Mouse (Mus musculus) c-Kit-positive CD71-positive TER-119-positive erythroid progenitor cells, embryonic 14.5 days (primary cell): ENCODE measurements around the gene Mrpl36.

ENCODE experiments used
- DNase-seq: peaks from one replicate; pipeline ENCODE4 v3.0.0-alpha.2; 2013; ENCODE audit warnings: low spot score

The Mrpl36 gene

GRCm38 (mm10) chr13:73327827-73328698 lies at the start of gene Mrpl36, which contains the start of gene Ndufs6:
Gene Mrpl36, plus strand, starts transcription at chr13:73328513.
Gene Ndufs6, minus strand, starts transcription at chr13:73328542.
- peak; percentile 87 for DNase-seq

DNA sequence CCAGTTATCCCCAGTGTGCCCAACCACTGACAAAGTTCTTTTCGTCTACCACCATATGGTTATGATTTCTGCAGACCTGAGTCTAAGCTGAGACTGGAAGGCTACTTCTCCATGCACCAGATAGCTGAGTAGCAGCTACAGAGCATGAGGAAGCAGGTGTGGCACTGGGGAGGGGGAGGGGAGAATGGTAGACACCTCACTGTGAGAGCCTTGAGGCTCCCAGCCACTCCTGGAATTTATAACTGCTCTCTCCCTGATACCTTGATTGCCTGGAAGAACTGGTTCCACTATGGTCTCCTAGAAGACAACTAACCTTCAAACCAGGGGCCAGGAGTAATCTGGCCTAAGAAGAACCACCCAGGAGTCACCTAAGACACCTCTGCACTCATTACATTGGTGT lies 49.1 kb upstream of the Mrpl36 start:
- DNase-seq = no peak

DNA sequence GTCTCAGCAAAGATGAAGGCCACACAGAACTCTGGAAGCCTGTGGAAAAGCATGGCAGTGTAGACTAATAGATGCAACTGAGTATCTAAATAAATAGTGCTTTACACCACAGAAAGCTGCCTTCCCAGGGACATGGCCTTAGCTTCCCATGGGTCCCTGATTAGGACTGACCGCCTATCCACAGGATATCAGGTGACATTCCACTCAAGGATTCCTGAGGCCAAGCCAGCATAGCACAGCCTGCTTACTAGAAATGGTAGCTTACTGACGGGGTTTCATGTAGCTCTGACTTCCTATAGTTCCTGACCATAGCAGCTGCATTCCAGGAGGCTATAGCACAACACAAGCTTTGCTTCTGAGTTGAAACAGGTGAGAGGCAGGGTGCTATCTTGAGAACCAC lies 45.9 kb upstream of the Mrpl36 start:
- DNase-seq = no peak

DNA sequence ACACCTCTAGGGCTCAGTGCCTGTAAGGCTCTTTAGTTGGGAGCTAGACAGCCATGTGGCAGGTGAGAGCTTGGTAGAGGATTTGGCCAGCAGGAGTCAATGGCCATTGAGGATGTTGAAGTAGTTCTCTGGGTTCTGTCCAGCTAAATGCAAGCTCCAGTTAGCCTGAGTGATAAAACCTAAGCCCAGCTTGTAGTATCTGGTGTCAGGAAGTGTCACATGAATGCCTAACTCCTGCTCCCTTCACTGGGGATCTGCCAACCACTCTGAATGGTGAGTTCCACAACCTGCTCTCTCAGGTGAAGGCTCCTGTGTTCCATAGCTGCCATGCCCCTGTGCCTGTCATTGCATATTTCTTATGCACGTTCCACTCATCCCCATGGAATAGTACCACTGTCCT lies 44.8 kb upstream of the Mrpl36 start:
- DNase-seq = no peak

DNA sequence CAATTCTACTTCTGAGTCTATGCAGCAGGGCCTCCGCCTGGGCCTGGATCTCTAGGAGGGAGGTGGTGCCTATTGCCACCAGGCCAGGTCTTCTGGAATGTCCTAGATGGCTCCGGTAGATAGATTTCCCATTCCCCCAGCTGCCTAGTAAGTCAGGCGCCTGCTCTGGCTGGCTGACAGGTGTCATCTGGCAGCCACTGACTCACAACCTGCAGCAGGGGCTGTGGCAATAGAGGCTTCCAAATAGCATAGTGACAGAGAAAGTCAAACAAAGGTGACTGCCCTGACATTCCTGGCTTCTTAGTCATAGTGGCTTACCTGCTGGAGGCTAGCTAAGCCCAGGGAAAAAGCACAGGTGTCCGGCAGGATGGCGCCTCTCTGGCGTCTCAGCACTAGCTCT lies 38.1 kb upstream of the Mrpl36 start:
- DNase-seq = no peak

DNA sequence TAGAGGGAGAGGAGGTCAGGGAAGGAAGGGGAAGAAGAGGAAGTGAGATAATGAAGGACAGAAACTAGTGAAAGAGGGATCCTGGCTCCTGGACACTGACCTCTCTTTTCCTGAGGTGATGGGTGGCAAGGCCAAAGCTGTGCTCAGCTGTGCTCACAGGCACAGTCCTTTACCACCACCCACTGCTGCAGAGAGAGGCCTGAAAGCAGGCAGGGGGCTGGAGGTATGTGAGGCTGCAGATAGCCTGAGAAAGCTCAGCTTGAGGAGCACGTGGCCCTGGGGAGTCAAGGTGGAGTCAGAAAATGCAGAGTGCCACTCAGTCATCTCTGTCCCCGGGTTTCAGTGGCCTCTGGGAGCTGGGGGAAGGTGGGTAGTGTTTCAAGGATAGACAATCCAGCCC lies 37.2 kb upstream of the Mrpl36 start:
- DNase-seq = no peak

DNA sequence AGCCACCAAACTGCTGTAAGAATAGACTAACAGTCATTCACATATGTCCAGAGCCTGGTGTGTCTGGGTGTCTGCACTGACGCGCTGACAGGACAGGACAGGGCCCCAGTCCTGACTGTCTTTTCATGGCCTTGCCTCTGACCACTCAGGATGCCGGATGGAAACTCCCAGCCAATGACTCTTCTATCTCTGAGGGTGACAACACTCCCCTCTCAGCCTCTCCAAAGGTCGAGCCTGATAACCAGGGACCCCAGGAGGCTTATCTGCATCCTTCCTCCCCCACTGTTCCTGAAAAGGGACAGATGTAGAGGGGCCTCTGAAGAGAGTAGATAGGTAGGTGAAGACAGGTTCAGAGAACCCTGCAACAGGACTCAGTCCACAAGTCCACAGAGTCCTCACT lies 29.6 kb upstream of the Mrpl36 start:
- DNase-seq = no peak

DNA sequence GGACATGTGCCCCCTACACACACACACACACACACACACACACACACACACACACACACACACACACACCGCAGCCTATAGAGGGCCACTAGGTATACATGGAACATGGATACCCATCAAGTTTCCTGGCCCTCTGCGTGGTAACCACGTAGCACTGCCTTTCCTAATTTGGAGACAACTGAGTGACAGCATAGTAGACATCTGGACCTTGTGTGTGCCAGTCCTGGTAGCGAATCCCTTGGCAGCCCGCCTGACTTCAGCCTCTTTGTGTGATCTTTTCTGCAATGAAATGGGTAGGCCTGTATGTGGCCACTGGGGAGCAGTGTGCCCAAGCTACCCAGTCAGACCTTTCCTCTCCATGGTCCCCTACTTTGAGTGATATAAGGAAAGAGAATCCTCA lies 29.0 kb upstream of the Mrpl36 start:
- no peak for DNase-seq

DNA sequence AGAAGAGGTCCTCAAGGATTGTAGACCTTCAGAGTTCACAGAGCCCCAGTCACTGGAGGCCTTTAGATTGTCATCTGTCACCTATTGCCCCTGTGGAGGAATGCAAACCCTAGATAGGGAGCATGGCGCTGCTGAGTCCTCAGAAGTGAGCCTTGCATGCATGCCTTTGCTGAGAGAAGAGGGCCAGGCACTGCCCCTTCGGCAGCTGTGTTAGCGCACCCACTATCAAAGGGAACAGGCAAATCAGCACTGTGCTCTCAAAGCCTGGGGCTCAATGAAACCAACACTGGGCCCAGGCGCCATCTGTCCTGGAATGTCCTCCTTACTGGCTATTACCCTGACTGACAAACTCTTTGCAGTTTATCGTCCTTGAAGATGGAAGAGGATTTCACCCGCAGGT lies 23.6 kb upstream of the Mrpl36 start:
- DNase-seq = no peak

GRCm38 (mm10) chr13:73305398-73306084 lies 22.8 kb upstream of the Mrpl36 start:
- DNase-seq = no peak

- no peak for DNase-seq
Observed at GRCm38 (mm10) chr13:73306085-73306410, 22.3 kb upstream of the Mrpl36 start.

- DNase-seq = no peak
Observed at GRCm38 (mm10) chr13:73306430-73306829, 21.9 kb upstream of the Mrpl36 start.

DNA sequence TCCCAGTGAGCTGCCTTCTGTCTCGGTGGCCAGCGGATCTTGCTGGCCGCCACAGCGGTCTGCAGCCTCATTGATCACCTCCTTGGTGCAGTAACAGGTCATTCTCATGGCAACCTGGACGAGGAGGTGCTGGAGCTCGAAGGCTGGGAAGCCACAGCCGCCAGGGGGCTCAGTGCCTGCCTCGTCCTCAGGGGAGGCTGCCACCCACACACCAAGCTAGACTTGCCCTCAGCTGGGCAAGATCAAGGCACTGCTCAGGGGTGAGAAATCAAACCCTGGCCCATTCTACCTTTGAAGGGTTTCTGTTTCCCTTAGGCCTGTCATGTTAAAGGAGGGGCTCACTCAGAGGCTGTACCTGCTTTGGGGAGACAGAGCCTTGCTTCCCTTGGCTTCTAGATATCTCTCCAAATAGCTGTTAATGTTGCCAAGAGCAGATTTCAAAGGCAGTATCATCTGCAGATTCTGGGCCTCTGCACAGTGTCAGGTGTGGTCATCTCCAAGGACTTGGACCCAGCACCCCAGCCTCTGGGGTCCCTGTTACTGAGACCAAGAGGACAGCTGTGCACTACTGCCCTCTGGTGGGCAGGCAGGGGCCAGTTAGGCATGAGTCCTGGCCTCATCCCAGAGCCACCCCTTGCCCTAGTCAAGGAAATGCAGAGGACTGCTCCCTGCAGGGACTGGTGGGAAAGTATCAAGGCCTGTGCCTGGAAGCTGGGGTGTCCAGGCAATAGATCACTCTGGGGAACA lies 18.0 kb upstream of the Mrpl36 start:
- DNase-seq = peak; percentile 31

- DNase-seq = no peak
Observed at GRCm38 (mm10) chr13:73320048-73320447, 8.3 kb upstream of the Mrpl36 start.

- no peak for DNase-seq
Observed at GRCm38 (mm10) chr13:73322626-73323025, 5.7 kb upstream of the Mrpl36 start.

DNA sequence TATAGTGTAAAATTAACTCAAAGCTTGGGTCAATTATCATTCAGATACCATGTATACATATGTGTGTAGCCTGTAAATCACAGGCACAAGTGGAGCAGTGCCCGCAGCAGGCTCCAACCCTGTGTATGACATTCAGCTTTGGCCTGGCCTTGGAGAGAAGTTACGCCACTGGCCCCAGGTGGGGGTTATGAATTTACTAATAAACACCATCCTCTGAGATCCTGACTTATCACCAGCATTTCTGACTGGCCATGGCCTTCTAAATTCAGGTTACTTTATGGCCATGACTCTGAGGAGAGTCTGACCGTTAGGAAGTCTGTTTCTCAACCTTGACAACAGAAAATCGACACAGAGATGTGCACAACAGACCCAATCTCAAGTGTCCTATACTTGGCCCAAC lies 4.9 kb upstream of the Mrpl36 start:
- DNase-seq = no peak

DNA sequence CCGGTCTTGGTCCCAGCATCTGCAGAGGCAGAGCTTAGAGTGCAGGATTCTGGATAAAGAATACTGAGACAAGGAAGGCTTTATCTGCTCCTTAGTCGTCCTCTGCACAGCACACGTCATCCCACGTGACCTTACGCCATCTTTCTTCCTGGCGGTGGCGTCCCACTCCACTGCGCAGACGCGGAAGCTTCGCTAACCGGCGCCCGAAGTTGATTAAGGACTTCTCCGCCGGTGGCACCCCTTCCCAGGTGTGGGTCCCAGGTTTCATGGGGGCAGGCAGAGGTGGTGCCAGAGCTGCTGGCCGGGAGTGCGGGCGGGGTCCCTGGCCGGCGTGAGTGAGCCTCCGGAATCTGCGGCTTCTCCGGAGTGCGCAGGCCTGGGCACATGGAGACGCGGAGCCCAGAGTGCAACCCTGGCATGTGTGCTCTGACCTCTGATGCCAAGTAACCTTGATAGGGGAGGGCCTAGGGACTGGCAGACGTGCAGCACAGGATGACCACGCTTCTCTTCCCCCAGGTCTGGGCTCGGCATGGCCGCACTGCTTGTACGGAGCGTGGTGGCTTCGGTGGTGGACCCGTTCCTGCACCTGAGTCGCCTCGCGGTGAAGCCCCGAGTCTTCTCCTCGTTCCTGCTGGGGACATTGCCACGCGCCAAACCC lies 2.7 kb downstream of the Mrpl36 start:
- peak; percentile 87 for DNase-seq

- peak; percentile 32 for DNase-seq
Observed at GRCm38 (mm10) chr13:73331736-73332135, 3.4 kb downstream of the Mrpl36 start.

DNA sequence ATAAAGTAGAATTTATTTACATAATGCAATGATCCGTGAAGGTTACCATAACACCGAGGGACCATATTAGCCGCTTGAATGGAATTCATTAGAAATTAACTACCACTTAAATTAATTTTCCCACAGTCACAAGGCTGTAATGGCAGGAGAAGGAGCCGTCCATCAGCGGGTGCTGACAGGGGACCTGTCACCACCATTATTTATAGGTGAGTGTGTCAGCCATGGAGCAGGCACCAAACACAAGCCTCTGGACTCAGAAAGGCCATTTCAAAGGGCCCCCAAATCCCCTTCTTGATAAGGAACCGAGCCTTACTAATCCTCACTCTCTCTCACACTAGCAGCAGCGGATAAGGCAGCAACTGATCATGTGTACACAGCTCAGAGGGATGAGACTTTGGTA lies 8.4 kb downstream of the Mrpl36 start:
- DNase-seq = no peak

DNA sequence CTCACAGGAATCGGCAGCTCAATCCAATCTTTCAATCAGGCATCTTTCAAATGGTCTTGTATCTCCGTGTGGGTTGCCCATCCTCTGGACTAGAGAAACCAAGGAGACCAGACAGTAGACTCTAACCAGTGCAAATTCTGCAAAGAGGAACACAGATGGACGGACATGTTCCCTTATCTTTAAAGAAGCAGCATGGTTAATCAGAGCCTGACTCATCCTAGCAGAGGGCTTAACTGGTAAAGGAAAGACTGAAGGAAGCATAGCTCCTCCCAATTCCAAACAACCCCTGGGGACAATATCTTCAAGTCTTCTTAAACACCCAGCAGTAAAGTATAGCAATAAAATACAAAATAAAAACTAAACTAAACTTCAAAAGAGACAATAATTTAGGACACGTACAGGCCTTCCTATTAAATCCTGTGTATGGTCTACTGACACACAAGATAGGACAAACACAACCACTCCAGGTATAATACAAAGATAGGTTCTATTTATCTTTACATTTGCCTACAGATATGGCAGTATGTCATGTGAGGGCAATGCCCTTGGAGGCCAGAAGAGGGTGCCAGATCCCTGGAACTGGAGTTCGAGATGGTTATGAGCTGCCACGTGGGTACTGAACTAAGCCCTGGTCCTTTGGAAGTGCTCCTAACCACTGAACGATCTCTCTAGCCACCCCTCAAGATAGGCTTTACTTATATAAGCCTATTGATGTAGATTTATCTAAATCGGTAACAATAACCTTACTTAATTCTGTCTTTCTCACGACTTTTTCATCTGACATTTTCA lies 17.0 kb downstream of the Mrpl36 start:
- peak; percentile 25 for DNase-seq

DNA sequence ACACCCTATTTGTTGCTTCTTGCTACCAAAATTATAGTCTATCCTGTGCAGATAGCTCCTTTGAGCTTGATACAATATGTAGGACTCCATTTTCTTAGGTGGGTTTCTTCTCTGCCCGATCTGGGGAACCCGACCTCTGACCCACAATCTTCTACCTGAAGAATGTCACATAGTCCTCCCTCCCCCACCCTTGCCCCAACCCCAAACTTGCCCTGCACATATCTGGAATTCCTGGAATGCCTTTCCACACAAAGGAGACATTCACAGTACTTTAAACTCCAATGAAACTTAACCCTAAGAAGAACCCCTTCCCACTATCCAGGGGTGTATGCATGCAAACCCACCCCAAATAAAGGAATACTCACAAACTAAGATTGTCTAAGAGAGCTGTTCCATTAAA lies 17.8 kb downstream of the Mrpl36 start:
- DNase-seq = no peak

DNA sequence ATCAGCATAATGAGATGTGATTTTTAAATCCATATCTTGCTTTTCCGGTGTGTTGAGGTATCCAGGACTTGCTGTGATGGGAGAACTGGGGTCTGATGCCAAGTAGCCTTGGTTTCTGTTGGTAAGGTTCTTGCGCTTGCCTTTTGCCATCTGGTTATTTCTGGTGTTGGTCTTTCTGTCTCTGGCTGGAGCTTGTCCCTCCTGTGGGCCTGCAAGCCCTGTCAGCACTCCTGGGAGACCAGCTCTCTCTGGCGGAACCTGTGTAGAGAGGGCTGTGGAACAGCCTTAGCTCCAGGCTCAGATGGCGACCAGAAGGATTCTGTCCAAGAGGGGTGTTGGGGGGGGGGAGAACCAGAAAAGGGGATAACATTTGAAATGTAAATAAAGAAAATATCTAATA lies 18.4 kb downstream of the Mrpl36 start:
- DNase-seq = no peak
